Comparison of ENCODE assay signal across 7 mouse cellular contexts in genomic region chr14:122902136-122902535, GRCm38 (mm10). TPM values are rescaled to one million over a fixed set of nuclear protein-coding genes. Genes with fewer than 3 reads are reported as not detected.
DNase-seq lines count a peak whose midpoint lies in the region; ATAC-seq and TF ChIP-seq lines count a peak whose summit lies in the region.

No protein-coding gene starts in this region.

- intact Hi-C loops in left cerebral cortex, postnatal 36 days (cut with DNase I) = no loop called here

- peak overlapping the region; percentile 65; the same call in 1 of the 2 replicates for H3K27ac ChIP-seq in intestine, postnatal 0 days (ENCODE audit: low read depth, low read length)
- no peak overlapping the region for H3K27ac ChIP-seq in midbrain, embryonic 13.5 days

- no peak overlapping the region for H3K4me3 ChIP-seq in intestine, postnatal 0 days (ENCODE audit: low read depth, low read length)
- H3K4me3 ChIP-seq in midbrain, embryonic 13.5 days (replicated peaks) = no peak overlapping the region

- H3K4me2 ChIP-seq in intestine, postnatal 0 days (replicated peaks; ENCODE audit: low read depth) = peak overlapping the region; percentile 0; the same call in 1 of the 2 replicates
- H3K4me2 ChIP-seq in midbrain, embryonic 13.5 days (replicated peaks) = no peak overlapping the region

- H3K36me3 ChIP-seq in intestine, postnatal 0 days (ENCODE audit: control insufficient read depth, insufficient read depth) = peaks cover 9% of the 10 kb centered on the region; the same call in 1 of the 2 replicates
- no peaks in the 10 kb centered on the region for H3K36me3 ChIP-seq in midbrain, embryonic 13.5 days

- no peaks in the 10 kb centered on the region for H3K9me3 ChIP-seq in intestine, postnatal 0 days (ENCODE audit: control insufficient read depth)
- H3K9me3 ChIP-seq in midbrain, embryonic 13.5 days = no peaks in the 10 kb centered on the region; the same call in 1 of the 2 replicates

- 27% methylated on average over 2 of the region's 2 CpGs for WGBS in intestine, postnatal 0 days
- 67% methylated on average over 2 of the region's 2 CpGs for WGBS in midbrain, embryonic 13.5 days

- ATAC-seq in intestine, postnatal 0 days = peak; percentile 91
- peak; percentile 50 for ATAC-seq in megakaryocyte-erythroid progenitor cell, adult 5-6 weeks (replicated peaks; ENCODE audit: low FRiP score, low TSS enrichment, poor library complexity, severe bottlenecking)
- no peak for ATAC-seq in midbrain, embryonic 13.5 days

- no peak overlapping the region for H3K9ac ChIP-seq in intestine, postnatal 0 days (ENCODE audit: low read depth, low read length)
- H3K9ac ChIP-seq in midbrain, embryonic 13.5 days (replicated peaks) = no peak overlapping the region

- peaks cover 4% of the 10 kb centered on the region; the same call in 1 of the 2 replicates for H3K4me1 ChIP-seq in intestine, postnatal 0 days (replicated peaks; ENCODE audit: control insufficient read depth, insufficient read depth, low read length)
- H3K4me1 ChIP-seq in midbrain, embryonic 13.5 days (replicated peaks) = no peaks in the 10 kb centered on the region

- TF ChIP-seq CTCF in intestine, postnatal 0 days (IDR thresholded peaks at IDR 0.05; ENCODE audit: low read depth) = no peak

- H3K27me3 ChIP-seq in intestine, postnatal 0 days (replicated peaks; ENCODE audit: control insufficient read depth, insufficient read depth, low read length) = no peaks in the 10 kb centered on the region
- no peaks in the 10 kb centered on the region for H3K27me3 ChIP-seq in midbrain, embryonic 13.5 days

- DNase-seq in retina, postnatal 1 day = peak; percentile 25
- DNase-seq in retina, embryonic 14.5 days (ENCODE audit: low spot score) = no peak
- peak; percentile 50 to 72 for DNase-seq in cerebellum, adult 18-20 months
- no peak for DNase-seq in left cerebral cortex, postnatal 36 days (ENCODE audit: low spot score in 2 of 2)

RNA-seq across cellular contexts. Expression of gene Ggact, which starts 11.4 kb away (rescaled TPM):
- polyA plus RNA-seq in intestine, postnatal 0 days (2015; fragmentation: Nextera tagmentation; extraction: Ambion mirVana) = 59.5 and 64.1 TPM in 2 replicates
- 15.9 and 24.0 TPM in 2 replicates for total RNA-seq in megakaryocyte-erythroid progenitor cell, adult 5-6 weeks (2014; fragmentation: Nextera tagmentation)
- total RNA-seq in megakaryocyte-erythroid progenitor cell, adult 5-6 weeks (2017) = 18.0 and 31.5 TPM in 2 replicates
- 4.7 and 5.9 TPM in 2 replicates for polyA plus RNA-seq in midbrain, embryonic 13.5 days (2015; fragmentation: Nextera tagmentation; extraction: Ambion mirVana)
- total RNA-seq in left cerebral cortex, postnatal 36 days (2021) = 10 to 100 TPM; 28.8 to 32.1 TPM

Comparison
In these comparisons a context has a peak if more than half of its experiments do, and no peak if none do; other contexts are left out.
1. DNase-seq: peak in retina, postnatal 1 day (single experiment) and cerebellum, adult 18-20 months (2 of 2); none in retina, embryonic 14.5 days (single experiment) and left cerebral cortex, postnatal 36 days (0 of 2).